Mouse (Mus musculus) forebrain, embryonic 11.5 days (tissue): Measurements from ENCODE around the gene Ubn1. TPM values are rescaled to one million over a fixed set of nuclear protein-coding genes. Genes with fewer than 3 reads are reported as not detected.

Experiments
- ATAC-seq: fragments of 200-750 bp; cut with Nextera tagmentation; replicated peaks from 2 replicates; pipeline ENCODE4 v1.8.0; 2017; ENCODE audit warnings: moderate TSS enrichment; ENCODE audit not compliant: low FRiP score
- DNase-seq: peaks from one replicate; pipeline ENCODE4 v3.0.0-alpha.2; 2017; ENCODE audit warnings: low spot score
- H3K27ac ChIP-seq: fragments of 300-500 bp; sonication (generic); 2 replicates; pipeline ENCODE4 v1.5.1; 2014; ENCODE audit warnings: low read depth, low read length
- H3K27me3 ChIP-seq: fragments of 300-500 bp; sonication (generic); 2 replicates; pipeline ENCODE4 v1.6.1; 2014; ENCODE audit warnings: mild to moderate bottlenecking, low read length, mixed read lengths; ENCODE audit not compliant: control insufficient read depth, insufficient read depth
- H3K36me3 ChIP-seq: fragments of 300-500 bp; sonication (generic); 2 replicates; pipeline ENCODE4 v1.6.1; 2014; ENCODE audit warnings: mild to moderate bottlenecking, low read length, moderate library complexity, mixed read lengths; ENCODE audit not compliant: control insufficient read depth, insufficient read depth
- H3K4me1 ChIP-seq: fragments of 300-500 bp; sonication (generic); replicated peaks from 2 replicates; pipeline ENCODE4 v1.6.1; 2014; ENCODE audit warnings: low read length, mixed read lengths; ENCODE audit not compliant: control insufficient read depth, insufficient read depth
- H3K4me2 ChIP-seq: fragments of 300-500 bp; sonication (generic); 2 replicates; pipeline ENCODE4 v1.6.1; 2014; ENCODE audit warnings: low read depth, mild to moderate bottlenecking, low read length, moderate library complexity, mixed read lengths; ENCODE audit not compliant: severe bottlenecking
- H3K4me3 ChIP-seq: fragments of 300-500 bp; sonication (generic); 2 replicates; pipeline ENCODE4 v1.5.1; 2014; ENCODE audit warnings: low read depth, low read length
- H3K9ac ChIP-seq: fragments of 300-500 bp; sonication (generic); 2 replicates; pipeline ENCODE4 v1.6.1; 2014; ENCODE audit warnings: low read length
- H3K9me3 ChIP-seq: fragments of 300-500 bp; sonication (generic); 2 replicates; pipeline ENCODE4 v1.6.1; 2016; ENCODE audit warnings: low read length, mixed read lengths; ENCODE audit not compliant: control insufficient read depth
- WGBS: fragments of 180-500 bp; shearing (Covaris S2); extraction: QIAGEN DNeasy Blood & Tissue Kit; methylation state at CpG from one replicate; pipeline ENCODE4 v1.1.7; 2014; 5-methylcytosine and 5-hydroxymethylcytosine counted together
- polyA plus RNA-seq: library from polyadenylated mRNA; unstranded; fragments of >200 nt; fragmentation: Nextera tagmentation; extraction: Ambion mirVana; gene quantifications from 2 replicates; pipeline ENCODE4 v1.2.1, GENCODE M21; 2014

Ubn1 gene
- polyA plus RNA-seq, 1 experiment from 2014 or later = 25.4 TPM

DNA sequence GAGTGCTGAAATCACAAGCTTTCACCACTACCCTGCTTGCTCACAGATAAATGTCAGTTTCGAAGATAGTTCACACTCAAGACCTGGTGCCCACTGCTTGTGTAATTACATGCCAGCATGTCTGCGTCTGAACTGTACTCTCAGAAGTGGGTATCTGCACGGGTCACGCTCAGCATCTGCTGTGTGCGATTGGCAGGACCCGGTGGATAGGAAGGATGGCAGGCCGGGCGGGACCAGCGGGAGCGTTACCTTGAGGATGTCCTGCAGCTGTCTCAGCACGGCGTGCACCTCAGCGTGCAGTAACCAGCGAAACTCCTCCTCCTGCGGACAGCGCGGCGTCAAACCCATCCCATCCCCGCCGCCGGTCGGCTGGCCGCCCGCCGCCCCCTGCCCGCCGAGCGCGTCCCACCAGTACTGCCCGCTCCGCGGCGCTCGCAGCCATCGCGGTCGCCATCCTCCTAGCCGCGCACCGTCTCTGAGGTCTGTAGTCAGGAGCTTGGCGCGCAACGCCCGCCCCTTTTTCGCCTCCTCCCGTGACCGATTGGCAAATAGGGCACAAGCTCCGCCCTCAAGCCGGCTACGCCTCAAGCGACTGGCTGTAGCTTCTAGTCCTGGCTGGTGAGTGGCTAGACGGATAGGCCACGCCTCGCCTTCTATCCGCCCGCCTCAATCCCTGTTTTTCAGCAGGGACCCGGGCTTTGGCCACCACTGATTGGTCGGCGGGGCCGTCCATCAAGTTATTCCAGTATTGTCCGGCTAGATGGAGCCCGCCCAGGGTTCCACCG lies 36.6 kb upstream of the Ubn1 start, which contains the start of gene Rogdi:
Gene Rogdi (minus strand): TSS at position 500 of the 785 bp plus-strand sequence.
- H3K4me3 ChIP-seq = peak within 1 kb of the TSS; percentile 57
- peak within 1 kb of the TSS; percentile 89 for H3K4me2 ChIP-seq
- peak; percentile 99 for DNase-seq
- H3K4me1 ChIP-seq = peaks cover 5% of the 10 kb centered on the region; the same call in 1 of the 2 replicates
- peaks cover 5% of the 10 kb centered on the region; the same call in 1 of the 2 replicates for H3K36me3 ChIP-seq
- H3K27ac ChIP-seq = no peak within 1 kb of the TSS
- H3K27me3 ChIP-seq = no peaks in the 10 kb centered on the region
- under 1% methylated on average over 61 of the region's 63 CpGs for WGBS
- no peaks in the 10 kb centered on the region for H3K9me3 ChIP-seq
- ATAC-seq = peak; percentile 100
- peak within 1 kb of the TSS; percentile 63 for H3K9ac ChIP-seq

DNA sequence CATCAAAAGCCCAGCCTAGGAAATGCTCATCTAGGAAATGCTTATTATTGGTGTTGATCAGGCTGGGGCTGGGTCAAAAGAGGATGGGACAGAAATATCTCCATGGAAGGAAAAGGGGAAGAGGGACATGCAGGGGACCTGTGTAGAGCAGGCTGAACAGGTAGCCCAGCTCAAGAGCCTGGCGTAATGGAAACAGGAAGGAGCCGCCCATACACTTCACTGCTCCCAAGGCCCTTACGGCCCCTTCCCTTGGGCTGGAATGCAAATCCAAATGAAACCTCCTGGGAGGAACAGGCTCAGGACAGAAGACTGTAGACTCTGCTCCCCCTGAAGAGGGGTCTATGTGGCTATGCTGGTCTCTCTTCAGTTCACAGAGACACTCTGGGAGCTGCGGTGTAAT lies 35.3 kb upstream of the Ubn1 start:
- Histone ChIP-seq H3K9me3 (no peaks in the 10 kb centered on the region), H3K27ac (no peak overlapping the region), H3K4me2 (no peak overlapping the region), H3K36me3 (peaks cover 13% of the 10 kb centered on the region), H3K4me3 (no peak overlapping the region), H3K27me3 (no peaks in the 10 kb centered on the region), H3K4me1 (peaks cover 5% of the 10 kb centered on the region; the same call in 1 of the 2 replicates), H3K9ac (no peak overlapping the region)
- DNase-seq = no peak
- WGBS = 96% methylated on average over 4 of the region's 4 CpGs
- no peak for ATAC-seq

DNA sequence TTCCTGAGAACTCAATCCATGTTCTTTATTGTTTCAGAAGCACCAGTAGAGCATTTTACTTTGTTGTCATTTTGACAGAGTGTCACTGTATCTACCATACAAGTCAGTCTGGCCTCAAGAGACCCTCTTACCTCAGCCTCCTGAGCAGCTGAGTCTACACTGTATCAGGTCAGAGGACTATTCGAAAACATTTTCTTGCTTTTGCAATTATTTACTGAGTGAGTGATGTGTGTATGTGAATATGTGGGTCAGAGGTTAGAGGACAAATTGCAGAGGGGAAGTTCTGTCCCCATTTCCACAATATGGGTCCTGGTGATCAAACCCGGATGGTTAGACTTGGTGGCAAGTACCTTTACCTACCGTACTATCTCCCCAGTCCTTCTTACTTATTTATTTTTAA lies 25.8 kb upstream of the Ubn1 start:
- peaks cover 28% of the 10 kb centered on the region for H3K36me3 ChIP-seq

DNA sequence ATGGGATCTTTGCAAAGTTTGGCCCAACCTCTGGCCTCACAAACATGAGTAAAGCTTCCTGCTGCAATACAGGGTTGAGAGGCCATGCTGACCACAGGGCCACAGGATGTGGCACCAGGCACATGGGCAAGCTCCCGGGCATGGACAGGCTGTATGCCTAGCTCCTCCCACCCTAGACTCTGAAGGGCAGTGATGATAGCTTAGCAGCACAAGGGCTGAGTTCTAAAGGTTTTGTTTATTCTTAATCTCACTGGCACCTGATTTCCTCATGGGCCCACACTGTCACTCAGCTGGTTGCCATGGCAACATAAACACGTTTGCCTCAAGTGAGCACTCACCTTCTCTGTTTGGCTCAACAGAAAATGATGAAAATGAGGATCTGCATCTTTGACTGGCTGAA lies 20.0 kb upstream of the Ubn1 start:
- H3K36me3 ChIP-seq = peaks cover 43% of the 10 kb centered on the region
- H3K4me1 ChIP-seq = no peaks in the 10 kb centered on the region
- no peaks in the 10 kb centered on the region for H3K27me3 ChIP-seq
- no peak overlapping the region for H3K27ac ChIP-seq
- H3K9ac ChIP-seq = no peak overlapping the region
- DNase-seq (no peak), ATAC-seq (no peak)
- WGBS = 77% methylated on average over 2 of the region's 2 CpGs
- no peak overlapping the region for H3K4me2 ChIP-seq
- no peak overlapping the region for H3K4me3 ChIP-seq
- H3K9me3 ChIP-seq = no peaks in the 10 kb centered on the region

More for the DNA sequence above, 25.8 kb upstream of the Ubn1 start:
- Histone ChIP-seq H3K9ac (no peak overlapping the region), H3K9me3 (no peaks in the 10 kb centered on the region), H3K27ac (no peak overlapping the region), H3K4me2 (no peak overlapping the region), H3K27me3 (no peaks in the 10 kb centered on the region), H3K4me1 (no peaks in the 10 kb centered on the region), H3K4me3 (no peak overlapping the region)
- 95% methylated on average over 3 of the region's 3 CpGs for WGBS
- no peak for ATAC-seq
- no peak for DNase-seq

DNA sequence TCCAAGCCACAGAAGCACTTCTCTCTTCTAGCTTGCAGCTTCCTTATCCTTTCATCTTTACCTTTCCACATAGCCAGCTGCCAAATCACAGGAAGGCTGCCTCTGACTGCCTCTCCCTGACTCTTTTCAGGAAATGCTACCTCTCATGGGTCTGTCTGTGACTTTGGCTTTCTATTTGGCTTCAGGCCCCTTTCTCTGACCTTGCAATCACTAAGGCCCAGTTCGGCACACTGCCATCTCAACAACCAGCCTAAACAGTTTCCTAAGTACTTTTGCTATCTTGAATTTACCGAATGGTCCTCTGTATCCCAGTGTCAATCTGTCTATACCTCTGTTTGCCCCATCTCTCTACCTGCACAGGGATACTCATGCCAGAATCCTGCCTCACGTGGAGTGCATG lies 14.3 kb upstream of the Ubn1 start:
- WGBS = 99% methylated on average over 3 of the region's 3 CpGs
- no peak overlapping the region for H3K9ac ChIP-seq
- H3K9me3 ChIP-seq = no peaks in the 10 kb centered on the region
- H3K4me1 ChIP-seq = no peaks in the 10 kb centered on the region
- no peak overlapping the region for H3K4me2 ChIP-seq
- ATAC-seq (no peak), DNase-seq (no peak)
- H3K27ac ChIP-seq = no peak overlapping the region
- peaks cover 45% of the 10 kb centered on the region for H3K36me3 ChIP-seq
- no peaks in the 10 kb centered on the region for H3K27me3 ChIP-seq
- no peak overlapping the region for H3K4me3 ChIP-seq

GRCm38 (mm10) chr16:5036649-5037234 lies 13.1 kb upstream of the Ubn1 start:
- Histone ChIP-seq H3K27me3 (no peaks in the 10 kb centered on the region), H3K9me3 (no peaks in the 10 kb centered on the region), H3K36me3 (peaks cover 38% of the 10 kb centered on the region), H3K4me2 (no peak overlapping the region), H3K9ac (no peak overlapping the region), H3K4me3 (no peak overlapping the region), H3K4me1 (no peaks in the 10 kb centered on the region), H3K27ac (no peak overlapping the region)
- DNase-seq (no peak), ATAC-seq (no peak)
- WGBS = 94% methylated on average over 5 of the region's 5 CpGs

GRCm38 (mm10) chr16:5045322-5045721 lies 4.5 kb upstream of the Ubn1 start:
- no peaks in the 10 kb centered on the region for H3K9me3 ChIP-seq
- 94% methylated on average over 3 of the region's 3 CpGs for WGBS

DNA sequence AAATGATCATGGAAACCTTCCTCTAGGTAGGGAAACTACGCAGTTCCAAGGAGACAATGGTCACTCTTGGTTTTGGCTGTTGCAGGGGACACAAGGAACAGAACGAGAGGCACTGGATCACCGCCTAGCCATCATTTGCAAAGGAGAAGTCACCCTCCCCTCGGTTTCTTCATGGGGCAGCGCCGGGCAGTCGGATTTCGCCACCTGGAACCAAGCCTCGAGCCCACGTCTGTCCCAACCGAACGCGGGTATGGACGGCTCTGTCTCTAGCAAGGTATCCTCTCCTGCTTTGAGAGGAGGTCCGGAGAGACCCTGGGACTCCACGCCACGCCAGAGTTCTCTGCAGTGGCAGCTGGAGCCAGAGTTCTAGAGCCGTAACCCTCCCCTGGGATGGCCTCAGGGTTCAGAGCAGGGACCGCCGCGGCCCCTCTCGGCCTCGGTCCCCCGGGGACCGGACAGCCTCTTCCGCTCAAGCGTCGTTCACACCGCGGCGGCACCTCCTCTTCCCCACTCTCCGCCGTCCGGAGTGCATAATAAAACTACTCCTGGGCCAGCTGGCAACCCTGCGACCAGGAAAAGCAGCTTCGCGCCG lies 579 bp upstream of the Ubn1 start:
- WGBS = under 1% methylated on average over 38 of the region's 38 CpGs
- Histone ChIP-seq H3K9me3 (no peaks in the 10 kb centered on the region), H3K4me2 (peak overlapping the region; percentile 88), H3K27me3 (no peaks in the 10 kb centered on the region), H3K4me3 (peak overlapping the region; percentile 98), H3K27ac (peak overlapping the region; percentile 71; the same call in 1 of the 2 replicates), H3K36me3 (peaks cover 9% of the 10 kb centered on the region; the same call in 1 of the 2 replicates), H3K9ac (peak overlapping the region; percentile 93), H3K4me1 (0 out of 2 replicates have a peak, but pooled peaks cover 2% of the 10 kb centered on the region)
- no peak for DNase-seq
- peak; percentile 46; the same call in 1 of the 2 replicates for ATAC-seq

More at GRCm38 (mm10) chr16:5045322-5045721, 4.5 kb upstream of the Ubn1 start:
- no peak overlapping the region for H3K27ac ChIP-seq
- H3K36me3 ChIP-seq = peaks cover 22% of the 10 kb centered on the region; the same call in 1 of the 2 replicates
- DNase-seq (no peak), ATAC-seq (no peak)
- no peak overlapping the region for H3K9ac ChIP-seq
- no peak overlapping the region for H3K4me3 ChIP-seq
- no peaks in the 10 kb centered on the region for H3K4me1 ChIP-seq
- no peak overlapping the region for H3K4me2 ChIP-seq
- H3K27me3 ChIP-seq = no peaks in the 10 kb centered on the region
